Mouse (Mus musculus) ES-Bruce4 (cell line): ENCODE data around the gene Rpl37.

ENCODE experiments used
- CTCF ChIP-seq: IDR thresholded peaks from one replicate; pipeline ENCODE4 v1.8.1; 2011; ENCODE audit warnings: low read depth, low read length
- EP300 ChIP-seq: IDR thresholded peaks from 2 replicates; pipeline ENCODE4 v1.6.1; 2011; ENCODE audit warnings: low read depth, low read length; ENCODE audit not compliant: insufficient read depth
- POLR2A ChIP-seq: IDR thresholded peaks from one replicate; pipeline ENCODE4 v1.8.1; 2011; ENCODE audit warnings: low read length; ENCODE audit not compliant: insufficient read depth

DNA sequence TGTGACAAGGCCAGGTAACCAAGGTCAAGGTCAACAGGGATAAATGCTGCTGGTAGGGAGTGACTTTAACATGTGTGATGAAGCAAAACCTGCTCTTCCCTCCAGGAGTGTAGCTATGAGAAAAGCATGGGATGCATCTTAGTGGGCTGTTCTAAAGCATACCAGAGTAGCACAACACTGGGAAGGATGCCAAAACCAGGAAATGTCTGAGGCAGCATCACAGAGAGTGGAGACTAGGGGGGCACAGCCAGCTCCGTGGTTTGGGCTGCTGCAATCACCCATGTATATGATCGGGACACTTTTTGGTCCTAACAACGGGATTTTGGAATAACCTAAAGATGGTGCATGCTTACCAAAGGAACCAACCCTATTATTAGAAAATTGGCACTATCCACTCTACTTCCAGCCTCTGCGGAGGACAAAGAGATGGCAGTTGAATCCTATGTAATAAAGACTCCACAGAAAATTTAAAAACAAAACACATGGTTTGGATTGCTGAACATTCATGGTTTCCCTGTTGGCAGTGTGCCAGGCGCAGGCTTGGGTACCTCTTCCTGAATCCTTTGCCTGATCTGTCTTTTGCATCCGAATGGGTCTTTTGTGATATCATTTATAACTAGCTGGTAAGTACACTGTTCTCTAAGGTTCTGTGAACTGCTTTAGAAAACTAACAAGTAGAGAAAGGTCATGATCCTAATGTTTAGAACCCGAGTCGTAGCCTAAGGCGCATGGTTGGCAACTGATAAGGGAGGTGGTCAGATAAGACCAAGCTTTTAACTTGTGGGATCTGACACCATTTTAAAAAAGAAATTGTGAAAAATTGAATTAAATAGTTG lies 21.8 kb downstream of the Rpl37 start:
- TF ChIP-seq POLR2A (no peak), EP300 (no peak), CTCF (no peak)
